Mouse (Mus musculus) liver, postnatal 0 days (tissue): ENCODE data around the gene Celf2. TPM values are rescaled to one million over a fixed set of nuclear protein-coding genes. Genes with fewer than 3 reads are reported as not detected.

Source experiments
- ATAC-seq: fragments of 200-750 bp; cut with Nextera tagmentation; 2 replicates; pipeline ENCODE4 v1.8.0; 2017; ENCODE audit warnings: mild to moderate bottlenecking, moderate library complexity
- DNase-seq: peaks from one replicate; pipeline ENCODE4 v3.0.0-alpha.2; 2016
- H3K27ac ChIP-seq: fragments of 300-500 bp; sonication (generic); 2 replicates; pipeline ENCODE4 v1.5.1; 2014; ENCODE audit warnings: antibody characterized with exemption, moderate library complexity, mild to moderate bottlenecking, low read depth
- H3K27me3 ChIP-seq: fragments of 300-500 bp; sonication (generic); 2 replicates; pipeline ENCODE4 v1.6.1; 2014; ENCODE audit warnings: low read length, control low read depth, mixed read lengths; ENCODE audit not compliant: insufficient read depth
- H3K36me3 ChIP-seq: fragments of 300-500 bp; sonication (generic); replicated peaks from 2 replicates; pipeline ENCODE4 v1.6.1; 2014; ENCODE audit warnings: mild to moderate bottlenecking, control low read depth, low read length, moderate library complexity, mixed read lengths; ENCODE audit not compliant: insufficient read depth
- H3K4me1 ChIP-seq: fragments of 300-500 bp; sonication (generic); 2 replicates; pipeline ENCODE4 v1.6.1; 2014; ENCODE audit warnings: antibody characterized with exemption, mild to moderate bottlenecking, control low read depth; ENCODE audit not compliant: insufficient read depth
- H3K4me2 ChIP-seq: fragments of 300-500 bp; sonication (generic); 2 replicates; pipeline ENCODE4 v1.6.1; 2014; ENCODE audit warnings: low read depth, mild to moderate bottlenecking, low read length, moderate library complexity, mixed read lengths
- H3K4me3 ChIP-seq: fragments of 300-500 bp; sonication (generic); 2 replicates; pipeline ENCODE4 v1.5.1; 2014; ENCODE audit warnings: low read depth, low read length
- H3K9ac ChIP-seq: fragments of 300-500 bp; sonication (generic); replicated peaks from 2 replicates; pipeline ENCODE4 v1.6.1; 2014; ENCODE audit warnings: mild to moderate bottlenecking, moderate library complexity
- H3K9me3 ChIP-seq: fragments of 300-500 bp; sonication (generic); 2 replicates; pipeline ENCODE4 v1.6.1; 2016; ENCODE audit warnings: mild to moderate bottlenecking, control low read depth, low read length, mixed read lengths
- CTCF ChIP-seq: sonication (generic); IDR thresholded peaks from 2 replicates; pipeline ENCODE4 v1.5.1; 2016; ENCODE audit warnings: antibody characterized with exemption, low read depth
- EP300 ChIP-seq: IDR thresholded peaks from 2 replicates; pipeline ENCODE4 v1.6.1; 2016; ENCODE audit warnings: antibody characterized with exemption, low read depth, mild to moderate bottlenecking
- WGBS: fragments of 180-500 bp; shearing (Covaris S2); extraction: QIAGEN DNeasy Blood & Tissue Kit; methylation state at CpG from one replicate; pipeline ENCODE4 v1.1.7; 2014; ENCODE audit not compliant: insufficient replicate concordance; 5-methylcytosine and 5-hydroxymethylcytosine counted together
- polyA plus RNA-seq: library from polyadenylated mRNA; unstranded; fragments of >200 nt; fragmentation: Nextera tagmentation; extraction: Ambion mirVana; gene quantifications from 2 replicates; pipeline ENCODE4 v1.2.1, GENCODE M21; 2015

The Celf2 gene
- polyA plus RNA-seq, 1 experiment from 2014 or later = 13.5 TPM

GRCm38 (mm10) chr2:6827583-6827982, 681.8 kb downstream of the Celf2 start:
- Histone ChIP-seq H3K4me3 (no peak overlapping the region), H3K27me3 (no peaks in the 10 kb centered on the region), H3K27ac (no peak overlapping the region), H3K4me1 (no peaks in the 10 kb centered on the region), H3K9me3 (no peaks in the 10 kb centered on the region), H3K9ac (no peak overlapping the region), H3K4me2 (no peak overlapping the region), H3K36me3 (no peaks in the 10 kb centered on the region)
- no peak for ATAC-seq
- no peak for TF ChIP-seq CTCF
- TF ChIP-seq EP300 = no peak
- 59% methylated on average over 2 of the region's 2 CpGs for WGBS
- no peak for DNase-seq

GRCm38 (mm10) chr2:6823021-6823420, 686.3 kb downstream of the Celf2 start:
- H3K4me2 ChIP-seq = no peak overlapping the region
- H3K27me3 ChIP-seq = no peaks in the 10 kb centered on the region
- 82% methylated on average over 1 of the region's 1 CpGs for WGBS
- ATAC-seq (no peak), DNase-seq (no peak)
- no peak overlapping the region for H3K9ac ChIP-seq
- no peaks in the 10 kb centered on the region for H3K9me3 ChIP-seq
- no peak overlapping the region for H3K4me3 ChIP-seq
- H3K4me1 ChIP-seq = no peaks in the 10 kb centered on the region
- no peak overlapping the region for H3K27ac ChIP-seq
- H3K36me3 ChIP-seq = no peaks in the 10 kb centered on the region
- TF ChIP-seq EP300 (no peak), CTCF (no peak)

DNA sequence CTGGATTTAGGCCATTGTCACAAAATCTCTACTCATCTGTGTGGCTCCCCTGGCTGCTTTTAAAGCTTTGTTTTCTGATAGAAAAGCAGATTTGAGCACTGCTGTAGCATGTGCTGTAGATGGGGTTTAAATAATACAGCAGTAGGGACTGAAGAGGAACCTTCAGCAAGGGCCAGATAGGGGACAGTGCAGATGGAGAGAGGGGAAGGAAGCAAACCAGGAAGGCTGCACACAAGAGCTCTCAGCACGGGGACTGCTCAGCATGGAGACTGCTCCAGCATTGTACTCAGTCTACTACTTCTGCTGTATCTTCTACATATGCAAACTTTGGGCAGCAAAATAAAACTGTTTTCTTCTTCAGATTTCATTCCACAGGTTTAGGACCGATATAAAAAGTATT, 687.8 kb downstream of the Celf2 start:
- WGBS = 53% methylated on average over 2 of the region's 2 CpGs
- Histone ChIP-seq H3K27ac (no peak overlapping the region), H3K4me3 (no peak overlapping the region), H3K4me1 (no peaks in the 10 kb centered on the region), H3K9me3 (no peaks in the 10 kb centered on the region), H3K9ac (no peak overlapping the region), H3K36me3 (no peaks in the 10 kb centered on the region), H3K4me2 (no peak overlapping the region), H3K27me3 (no peaks in the 10 kb centered on the region)
- no peak for TF ChIP-seq CTCF
- DNase-seq = no peak
- no peak for ATAC-seq

- H3K9ac ChIP-seq = no peak overlapping the region
Observed at GRCm38 (mm10) chr2:6815281-6815680, 694.1 kb downstream of the Celf2 start.

DNA sequence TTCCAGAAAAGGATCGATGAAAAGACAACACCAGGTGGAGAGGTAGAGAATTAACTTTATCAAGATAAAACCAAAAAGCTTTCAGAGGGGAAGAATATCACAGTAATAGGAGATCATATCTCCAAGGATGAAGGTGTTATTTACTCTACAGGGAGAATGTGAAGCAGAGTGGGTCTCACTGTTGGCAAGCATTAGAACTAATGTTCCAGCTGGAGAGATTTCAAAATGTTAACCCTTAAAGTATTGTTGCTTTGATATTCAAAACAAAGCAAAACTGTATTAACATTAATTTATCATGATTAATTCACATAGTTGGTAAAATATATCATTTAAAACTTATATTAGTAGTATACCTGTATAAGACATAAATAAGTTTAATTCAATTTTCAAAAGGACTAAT, 700.6 kb downstream of the Celf2 start:
- Histone ChIP-seq H3K27ac (no peak overlapping the region), H3K4me2 (no peak overlapping the region), H3K27me3 (no peaks in the 10 kb centered on the region), H3K9me3 (no peaks in the 10 kb centered on the region), H3K9ac (no peak overlapping the region), H3K36me3 (no peaks in the 10 kb centered on the region), H3K4me3 (no peak overlapping the region), H3K4me1 (no peaks in the 10 kb centered on the region)
- DNase-seq (no peak), ATAC-seq (no peak)
- TF ChIP-seq EP300 (no peak), CTCF (no peak)
- WGBS = 91% methylated on average over 1 of the region's 1 CpGs

More at GRCm38 (mm10) chr2:6815281-6815680, 694.1 kb downstream of the Celf2 start:
- ATAC-seq (no peak), DNase-seq (no peak)
- no peak overlapping the region for H3K4me3 ChIP-seq
- H3K36me3 ChIP-seq = no peaks in the 10 kb centered on the region
- no peaks in the 10 kb centered on the region for H3K4me1 ChIP-seq
- no peaks in the 10 kb centered on the region for H3K27me3 ChIP-seq
- H3K27ac ChIP-seq = no peak overlapping the region
- H3K4me2 ChIP-seq = no peak overlapping the region
- no peaks in the 10 kb centered on the region for H3K9me3 ChIP-seq
- TF ChIP-seq EP300 (no peak), CTCF (no peak)
- 54% methylated on average over 2 of the region's 2 CpGs for WGBS

DNA sequence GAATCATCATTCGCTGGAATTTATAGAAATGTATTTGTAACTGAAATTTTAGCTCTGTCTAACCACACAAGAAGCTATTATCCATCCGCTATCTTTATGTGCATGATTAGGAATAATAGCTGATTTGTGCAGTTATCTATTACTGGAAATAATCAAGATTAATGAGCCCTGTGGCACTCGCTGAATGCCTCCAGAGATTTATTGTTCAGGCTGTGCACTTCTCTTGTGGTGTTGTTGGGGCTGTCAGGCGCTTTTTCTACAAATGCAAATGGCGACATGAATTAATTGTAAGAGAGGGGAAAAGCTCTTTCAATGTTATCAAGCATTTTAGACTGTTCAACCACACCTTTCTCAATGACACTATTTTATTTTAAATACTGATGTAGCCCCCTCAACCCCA, 712.6 kb downstream of the Celf2 start:
- Histone ChIP-seq H3K36me3 (no peaks in the 10 kb centered on the region), H3K4me2 (no peak overlapping the region), H3K4me3 (no peak overlapping the region), H3K9me3 (no peaks in the 10 kb centered on the region), H3K4me1 (no peaks in the 10 kb centered on the region), H3K9ac (no peak overlapping the region), H3K27ac (no peak overlapping the region), H3K27me3 (no peaks in the 10 kb centered on the region)
- no peak for DNase-seq
- no peak for ATAC-seq
- no peak for TF ChIP-seq EP300
- TF ChIP-seq CTCF = no peak
- WGBS = 78% methylated on average over 5 of the region's 5 CpGs

DNA sequence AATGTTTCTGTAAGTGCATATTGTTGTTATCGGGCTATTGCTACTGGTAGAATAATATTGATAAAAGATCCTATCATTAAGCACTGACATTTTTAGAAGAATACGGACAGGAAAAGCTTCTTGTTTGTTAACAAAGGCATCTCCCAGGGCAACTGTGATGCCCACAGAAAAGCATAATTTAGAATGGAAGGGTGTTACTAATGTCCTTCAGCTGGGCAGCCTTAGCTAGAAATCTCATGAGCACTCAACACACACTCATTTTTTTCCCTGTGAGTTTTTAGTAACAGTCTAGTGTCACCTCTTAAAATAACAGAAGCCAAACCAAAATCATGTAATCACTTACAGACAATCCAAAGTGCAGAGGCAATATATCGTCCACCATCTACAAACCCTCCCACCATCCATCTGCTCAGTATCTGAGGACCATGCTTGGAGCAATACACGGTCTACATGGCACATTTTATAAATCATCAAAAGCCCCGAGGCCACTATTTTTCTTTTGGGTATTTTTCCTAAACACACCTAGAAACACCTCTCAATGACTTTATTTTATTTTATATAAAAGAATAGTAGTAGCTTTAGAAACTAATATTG, 713.3 kb downstream of the Celf2 start:
- H3K27ac ChIP-seq = no peak overlapping the region
- no peaks in the 10 kb centered on the region for H3K27me3 ChIP-seq
- no peak for TF ChIP-seq EP300
- no peak for TF ChIP-seq CTCF
- no peaks in the 10 kb centered on the region for H3K4me1 ChIP-seq
- 78% methylated on average over 5 of the region's 5 CpGs for WGBS
- no peak overlapping the region for H3K4me3 ChIP-seq
- no peak overlapping the region for H3K4me2 ChIP-seq
- no peaks in the 10 kb centered on the region for H3K9me3 ChIP-seq
- DNase-seq (no peak), ATAC-seq (no peak)
- H3K9ac ChIP-seq = no peak overlapping the region
- H3K36me3 ChIP-seq = no peaks in the 10 kb centered on the region
